8 mouse cellular contexts compared by ENCODE assay signal in genomic region chr11:29514682-29515412, GRCm38 (mm10). TPM values are rescaled to one million over a fixed set of nuclear protein-coding genes. Genes with fewer than 3 reads are reported as not detected.
DNase-seq lines count a peak whose midpoint lies in the region; ATAC-seq and TF ChIP-seq lines count a peak whose summit lies in the region.

Gene Prorsd1, minus strand, starts transcription at chr11:29515033.

- peaks cover 17% of the 10 kb centered on the region for H3K79me2 ChIP-seq in CH12.LX (replicated peaks; ENCODE audit: control insufficient read depth, extremely low read depth, insufficient read depth, poor library complexity, severe bottlenecking)

- WGBS in forebrain, embryonic 10.5 days, result 3% methylated on average over 40 of the region's 40 CpGs
- WGBS in heart, embryonic 15.5 days, result 2% methylated on average over 40 of the region's 40 CpGs
- WGBS in liver, embryonic 16.5 days (ENCODE audit: insufficient replicate concordance), result 1% methylated on average over 40 of the region's 40 CpGs
- 3% methylated on average over 40 of the region's 40 CpGs for WGBS in neural tube, embryonic 13.5 days

- ATAC-seq in heart, embryonic 15.5 days (replicated peaks; ENCODE audit: insufficient number of reproducible peaks, insufficient read depth, low FRiP score, low read depth), result peak; percentile 99
- peak; percentile 100 for ATAC-seq in liver, embryonic 16.5 days (ENCODE audit: low read depth)
- ATAC-seq in neural tube, embryonic 13.5 days (ENCODE audit: low read depth), result peak; percentile 98

- H3K27me3 ChIP-seq in CH12.LX (replicated peaks), result no peaks in the 10 kb centered on the region
- H3K27me3 ChIP-seq in forebrain, embryonic 10.5 days (ENCODE audit: poor library complexity, severe bottlenecking), result no peaks in the 10 kb centered on the region
- no peaks in the 10 kb centered on the region for H3K27me3 ChIP-seq in heart, embryonic 15.5 days
- H3K27me3 ChIP-seq in liver, embryonic 16.5 days (ENCODE audit: control insufficient read depth, insufficient read depth, low read depth, low read length), result no peaks in the 10 kb centered on the region
- H3K27me3 ChIP-seq in neural tube, embryonic 13.5 days, result no peaks in the 10 kb centered on the region
- no peaks in the 10 kb centered on the region for H3K27me3 ChIP-seq in testis, adult 2 months (ENCODE audit: control insufficient read depth, insufficient read depth, low read length)

- peak within 1 kb of the TSS; percentile 67 for H3K9ac ChIP-seq in CH12.LX (ENCODE audit: insufficient read depth, low read depth)
- peak within 1 kb of the TSS; percentile 71 for H3K9ac ChIP-seq in heart, embryonic 15.5 days
- H3K9ac ChIP-seq in liver, embryonic 16.5 days (ENCODE audit: low read depth, low read length), result peak within 1 kb of the TSS; percentile 72
- H3K9ac ChIP-seq in neural tube, embryonic 13.5 days, result peak within 1 kb of the TSS; percentile 78

- no peak for TF ChIP-seq CTCF in CH12.LX (conservative IDR thresholded peaks at IDR 0.05 in 1 of 2, IDR thresholded peaks at IDR 0.05 in 1 of 2; ENCODE audit: low read depth in 2 of 2, low read length in 2 of 2)
- TF ChIP-seq CTCF in testis, adult 2 months (IDR thresholded peaks at IDR 0.05; ENCODE audit: control insufficient read depth, insufficient read depth, insufficient replicate concordance, low read depth, low read length), result no peak

- peak within 1 kb of the TSS; percentile 35; the same call in 1 of the 2 replicates for H3K27ac ChIP-seq in CH12.LX (ENCODE audit: insufficient read depth, low read depth)
- H3K27ac ChIP-seq in forebrain, embryonic 10.5 days, result peak within 1 kb of the TSS; percentile 90
- peak within 1 kb of the TSS; percentile 83 for H3K27ac ChIP-seq in heart, embryonic 15.5 days
- H3K27ac ChIP-seq in liver, embryonic 16.5 days (ENCODE audit: low read length), result peak within 1 kb of the TSS; percentile 83
- peak within 1 kb of the TSS; percentile 63 for H3K27ac ChIP-seq in neural tube, embryonic 13.5 days (replicated peaks)
- H3K27ac ChIP-seq in testis, adult 2 months (ENCODE audit: control insufficient read depth, insufficient read depth, low read depth, low read length), result peak within 1 kb of the TSS; percentile 69

- peak within 1 kb of the TSS; percentile 65 to 98 (median 68) for H3K4me3 ChIP-seq in CH12.LX (replicated peaks in 1 of 3; ENCODE audit: low read depth in 2 of 3, low read length in 2 of 3, poor library complexity in 1 of 3)
- peak within 1 kb of the TSS; percentile 74 for H3K4me3 ChIP-seq in forebrain, embryonic 10.5 days
- peak within 1 kb of the TSS; percentile 74 for H3K4me3 ChIP-seq in heart, embryonic 15.5 days
- peak within 1 kb of the TSS; percentile 75 for H3K4me3 ChIP-seq in liver, embryonic 16.5 days (ENCODE audit: low read depth, low read length)
- peak within 1 kb of the TSS; percentile 60 for H3K4me3 ChIP-seq in neural tube, embryonic 13.5 days
- peak within 1 kb of the TSS; percentile 88 for H3K4me3 ChIP-seq in testis, adult 2 months (ENCODE audit: control insufficient read depth, low read depth, low read length)

- dilution Hi-C loops in CH12.LX (cut with MboI; ENCODE audit: extremely low pct_ligation_motif_present, extremely low pct_unique_long_range_greater_than_20kb, low sequenced_read_pairs), result no loop called here

- TF ChIP-seq EP300 in CH12.LX (IDR thresholded peaks at IDR 0.05; ENCODE audit: low read length), result no peak

- in situ Hi-C loops in CH12.LX (cut with MboI; ENCODE audit: low pct_ligation_motif_present, low pct_unique_long_range_greater_than_20kb, low sequenced_read_pairs), result no loop called here

- H3K36me3 ChIP-seq in CH12.LX (replicated peaks in 1 of 2; ENCODE audit: control insufficient read depth in 1 of 2, insufficient read depth in 1 of 2, low read length in 1 of 2), result peaks cover 8 to 23% of the 10 kb centered on the region in 2 experiments
- H3K36me3 ChIP-seq in forebrain, embryonic 10.5 days (replicated peaks), result peaks cover 25% of the 10 kb centered on the region
- H3K36me3 ChIP-seq in heart, embryonic 15.5 days, result peaks cover 14% of the 10 kb centered on the region; the same call in 1 of the 2 replicates
- H3K36me3 ChIP-seq in liver, embryonic 16.5 days (ENCODE audit: control insufficient read depth, insufficient read depth), result peaks cover 5% of the 10 kb centered on the region; the same call in 1 of the 2 replicates
- H3K36me3 ChIP-seq in neural tube, embryonic 13.5 days, result peaks cover 21% of the 10 kb centered on the region
- H3K36me3 ChIP-seq in testis, adult 2 months (ENCODE audit: control insufficient read depth, insufficient read depth, low read length), result no peaks in the 10 kb centered on the region

- no peaks in the 10 kb centered on the region for H3K9me3 ChIP-seq in CH12.LX (replicated peaks; ENCODE audit: low read length)
- H3K9me3 ChIP-seq in forebrain, embryonic 10.5 days, result no peaks in the 10 kb centered on the region
- H3K9me3 ChIP-seq in heart, embryonic 15.5 days (replicated peaks), result no peaks in the 10 kb centered on the region
- H3K9me3 ChIP-seq in liver, embryonic 16.5 days (replicated peaks; ENCODE audit: control insufficient read depth, low read length), result no peaks in the 10 kb centered on the region
- H3K9me3 ChIP-seq in neural tube, embryonic 13.5 days, result no peaks in the 10 kb centered on the region

- peak within 1 kb of the TSS; percentile 98 for H3K4me2 ChIP-seq in CH12.LX (ENCODE audit: insufficient read depth, low read depth, poor library complexity, severe bottlenecking)
- peak within 1 kb of the TSS; percentile 82 for H3K4me2 ChIP-seq in heart, embryonic 15.5 days
- H3K4me2 ChIP-seq in liver, embryonic 16.5 days (ENCODE audit: low read depth, low read length), result peak within 1 kb of the TSS; percentile 85
- H3K4me2 ChIP-seq in neural tube, embryonic 13.5 days, result peak within 1 kb of the TSS; percentile 61

- TF ChIP-seq POLR2A in CH12.LX (IDR thresholded peaks at IDR 0.05; ENCODE audit: low read depth, low read length), result peak; percentile 99
- TF ChIP-seq POLR2A in testis, adult 2 months (IDR thresholded peaks at IDR 0.05; ENCODE audit: control insufficient read depth, low read depth, low read length), result peak; percentile 87

- DNase-seq in CH12.LX (ENCODE audit: extremely low read depth), result peak; percentile 99
- DNase-seq in c-Kit-positive CD71-negative TER-119-negative erythroid progenitor cells, embryonic 14.5 days (ENCODE audit: low read depth), result peak; percentile 90
- peak; percentile 91 for DNase-seq in forebrain, embryonic 10.5 days (ENCODE audit: extremely low spot score, low spot score)
- DNase-seq in kidney, postnatal 25 days, result peak; percentile 94 to 96

- H3K4me1 ChIP-seq in CH12.LX (ENCODE audit: control insufficient read depth in 1 of 2, insufficient read depth in 2 of 2), result peaks cover 0 to 20% of the 10 kb centered on the region in 2 experiments; a peak in 2 of 4 replicates
- peaks cover 10% of the 10 kb centered on the region for H3K4me1 ChIP-seq in forebrain, embryonic 10.5 days
- H3K4me1 ChIP-seq in heart, embryonic 15.5 days (replicated peaks), result peaks cover 8% of the 10 kb centered on the region; the same call in 1 of the 2 replicates
- peaks cover 4% of the 10 kb centered on the region for H3K4me1 ChIP-seq in liver, embryonic 16.5 days (ENCODE audit: control insufficient read depth, low read depth, low read length)
- peaks cover 10% of the 10 kb centered on the region for H3K4me1 ChIP-seq in neural tube, embryonic 13.5 days (replicated peaks)
- H3K4me1 ChIP-seq in testis, adult 2 months (ENCODE audit: control insufficient read depth, insufficient read depth, low read length), result peaks cover 3% of the 10 kb centered on the region; the same call in 1 of the 2 replicates

- TF ChIP-seq RAD21 in CH12.LX (IDR thresholded peaks at IDR 0.05; ENCODE audit: low read depth, low read length), result no peak

TF ChIP-seq in CH12.LX, 34 proteins besides CTCF, POLR2A, EP300 and RAD21 (continues in another document):
- TF ChIP-seq KAT2A (IDR thresholded peaks at IDR 0.05; ENCODE audit: insufficient replicate concordance, low read length), result 0 out of 2 replicates have a peak, but pooled peaks have one; percentile 22
- no peak; the same call in 1 of the 2 replicates for TF ChIP-seq MAZ (IDR thresholded peaks at IDR 0.05; ENCODE audit: low read depth, low read length)
- peak; percentile 82 for TF ChIP-seq TBP (conservative IDR thresholded peaks at IDR 0.05; ENCODE audit: low read depth, low read length)
- TF ChIP-seq MAX (IDR thresholded peaks at IDR 0.05; ENCODE audit: low read length), result peak; percentile 86
- peak; percentile 7; the same call in 1 of the 2 replicates for TF ChIP-seq SMC3 (IDR thresholded peaks at IDR 0.05; ENCODE audit: low read depth, low read length)
- TF ChIP-seq GABPA (IDR thresholded peaks at IDR 0.05; ENCODE audit: insufficient replicate concordance, low read depth, low read length), result no peak
- TF ChIP-seq ZMIZ1 (IDR thresholded peaks at IDR 0.05; ENCODE audit: low read depth, low read length), result peak; percentile 96
- peak; percentile 97 for TF ChIP-seq ELF1 (IDR thresholded peaks at IDR 0.05; ENCODE audit: low read depth, low read length)
- TF ChIP-seq TCF12 (IDR thresholded peaks at IDR 0.05; ENCODE audit: low read depth, low read length), result peak; percentile 90; the same call in 1 of the 2 replicates
- no peak for TF ChIP-seq RCOR1 (conservative IDR thresholded peaks at IDR 0.05; ENCODE audit: low read depth, low read length)
- TF ChIP-seq POLR2AphosphoS2 (IDR thresholded peaks at IDR 0.05; ENCODE audit: low read depth, low read length), result peak; percentile 95; the same call in 1 of the 2 replicates
- TF ChIP-seq MAFK (IDR thresholded peaks at IDR 0.05; ENCODE audit: insufficient replicate concordance, low read length), result no peak
- no peak for TF ChIP-seq USF2 (conservative IDR thresholded peaks at IDR 0.05; ENCODE audit: low read depth, low read length)
- TF ChIP-seq ZC3H11A (IDR thresholded peaks at IDR 0.05; ENCODE audit: low read depth, low read length), result no peak
- TF ChIP-seq ETS1 (conservative IDR thresholded peaks at IDR 0.05; ENCODE audit: low read depth, low read length), result peak; percentile 50; the same call in 1 of the 2 replicates
- peak; percentile 59; the same call in 1 of the 2 replicates for TF ChIP-seq MEF2A (IDR thresholded peaks at IDR 0.05; ENCODE audit: borderline replicate concordance, low read depth, low read length)
- peak; percentile 61; the same call in 1 of the 2 replicates for TF ChIP-seq MXI1 (IDR thresholded peaks at IDR 0.05; ENCODE audit: low read depth, low read length)

RNA-seq across cellular contexts. Expression of gene Prorsd1, which starts in this region (rescaled TPM):
- total RNA-seq in CH12.LX (2012; rRNA removed) (23.8 and 30.9 TPM in 2 replicates), CH12.LX (2014; rRNA removed) (63.9 and 75.7 TPM in 2 replicates)
- polyA plus RNA-seq in CH12.LX (2012; ENCODE audit: insufficient read length, low read depth), result 38.4 and 42.4 TPM in 2 replicates
- polyA plus RNA-seq in forebrain, embryonic 10.5 days (2016; fragmentation: Nextera tagmentation; extraction: Ambion mirVana), result 19.3 and 19.4 TPM in 2 replicates
- 18.1 and 19.9 TPM in 2 replicates for polyA plus RNA-seq in heart, embryonic 15.5 days (2015; fragmentation: Nextera tagmentation; extraction: Ambion mirVana)
- polyA plus RNA-seq in liver, embryonic 16.5 days (2015; fragmentation: Nextera tagmentation; extraction: Ambion mirVana), result 17.1 and 19.9 TPM in 2 replicates
- polyA plus RNA-seq in neural tube, embryonic 13.5 days (2015; fragmentation: Nextera tagmentation; extraction: Ambion mirVana), result 14.4 and 17.8 TPM in 2 replicates
- polyA plus RNA-seq in testis, adult 2 months (2012; rRNA removed), result 1.1 and 1.3 TPM in 2 replicates

Comparison
In these comparisons a context has a peak if more than half of its experiments do, and no peak if none do; other contexts are left out.
1. Peak in every context shown above with its lines: DNase-seq, ATAC-seq, H3K4me3 ChIP-seq and H3K27ac ChIP-seq.
2. H3K27ac ChIP-seq: peak in every context shown above with its lines; median percentile 90 in forebrain, embryonic 10.5 days; 83 in heart, embryonic 15.5 days; 83 in liver, embryonic 16.5 days; 69 in testis, adult 2 months; 63 in neural tube, embryonic 13.5 days; 35 in CH12.LX.